Mouse (Mus musculus): ENCODE results near the gene Iqcf5.

Iqcf5 gene

DNA sequence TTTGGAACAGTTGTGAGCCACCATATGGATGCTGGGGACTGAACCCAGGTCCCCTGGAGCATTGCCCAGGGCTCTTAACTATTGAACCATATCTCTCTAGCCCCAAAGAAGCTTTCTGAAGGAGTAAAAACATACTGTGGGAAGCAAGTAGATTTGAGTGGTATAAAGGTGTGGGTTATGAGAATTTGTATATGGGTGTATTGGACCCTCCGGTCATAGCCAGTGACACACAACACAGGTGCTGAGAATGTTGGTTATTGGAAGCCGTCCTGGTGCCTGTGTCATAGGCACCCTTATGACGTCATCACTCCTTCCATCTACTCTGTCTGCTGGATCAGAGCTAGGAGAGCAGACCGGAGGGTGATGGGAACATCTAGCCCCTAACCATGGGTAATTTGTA, at the start of gene Iqcf5:
TSS of gene Iqcf5 (plus strand) at position 301 of the 400 bp plus-strand sequence.
- DNase-seq (ENCODE audit: low spot score) = no peak

DNA sequence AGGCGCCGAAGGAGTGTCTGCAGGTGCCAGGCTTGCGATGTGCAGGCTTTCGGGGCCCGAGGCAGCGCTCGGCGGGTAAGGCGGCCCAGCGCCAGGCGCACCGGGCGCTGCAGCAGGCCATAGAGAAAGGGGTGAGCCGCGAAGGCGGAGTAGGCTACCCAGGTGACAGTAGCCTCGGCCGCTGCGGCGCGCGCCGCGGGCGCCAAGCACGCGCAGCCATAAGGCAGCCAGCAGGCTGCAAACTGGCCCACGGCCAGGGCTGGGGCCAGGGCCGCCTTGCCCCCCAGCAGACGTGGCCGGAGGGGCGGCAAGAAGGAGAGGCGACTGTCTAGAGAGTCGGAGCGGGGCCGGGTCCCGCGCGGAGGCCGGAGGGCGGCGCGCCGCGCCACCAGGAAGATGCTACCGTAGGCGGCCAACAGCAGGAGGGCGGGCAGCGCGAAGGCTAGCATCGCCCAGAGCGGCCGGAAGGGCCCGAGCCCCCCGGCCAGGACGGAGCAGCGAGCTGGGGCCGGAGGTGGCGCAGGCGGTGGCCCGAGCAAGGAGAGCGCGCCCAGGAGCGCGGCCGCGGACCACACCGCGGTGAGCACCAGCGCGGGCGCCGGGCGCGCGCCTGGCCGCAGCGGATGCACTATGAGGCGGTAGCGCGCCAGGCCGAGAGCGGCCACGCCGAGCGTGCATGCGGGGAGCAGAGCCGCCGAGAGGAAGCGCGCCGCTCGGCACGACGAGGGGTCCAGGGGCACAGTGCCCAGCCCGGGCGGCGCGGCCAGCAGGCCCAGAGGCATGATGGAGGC, 49.4 kb upstream of the Iqcf5 start:
- DNase-seq (ENCODE audit: low spot score) = peak; percentile 40

DNA sequence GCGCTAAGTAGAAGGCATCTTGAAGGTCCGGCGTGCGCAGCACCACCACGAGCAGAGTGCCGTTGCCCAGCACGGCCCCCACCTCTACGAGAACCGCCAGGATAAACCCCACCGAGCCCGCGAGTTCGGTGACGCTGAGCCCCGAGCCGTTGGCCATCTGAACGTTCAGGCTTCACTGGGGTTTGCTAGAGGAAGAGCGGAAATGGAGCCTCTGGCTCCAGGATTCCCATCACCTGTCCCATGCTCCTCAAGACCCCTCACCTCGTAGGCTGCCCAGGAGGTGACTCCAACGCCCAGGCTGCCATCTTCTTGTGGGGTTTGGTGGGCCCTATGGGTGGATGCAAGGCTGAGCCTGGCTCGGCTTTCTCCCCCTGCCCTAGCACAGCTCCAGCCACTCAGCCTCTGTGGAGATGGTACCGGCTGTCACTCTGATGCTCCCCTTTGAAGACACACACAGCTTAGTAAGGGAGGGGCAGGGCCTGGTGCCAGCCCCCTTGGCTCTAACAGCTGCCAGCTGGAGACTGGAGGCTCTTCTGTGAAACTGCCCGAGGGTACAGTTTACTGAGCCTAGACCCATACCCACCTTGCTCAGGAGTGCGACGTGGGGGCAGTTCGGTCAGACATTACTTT, 48.7 kb upstream of the Iqcf5 start, which contains the start of gene Gpr62:
TSS of gene Gpr62 (minus strand) at position 368 of the 630 bp plus-strand sequence.
- no peak for DNase-seq (ENCODE audit: low spot score)

GRCm38 (mm10) chr9:106466721-106467120, 47.7 kb upstream of the Iqcf5 start:
- DNase-seq (ENCODE audit: low spot score) = no peak

DNA sequence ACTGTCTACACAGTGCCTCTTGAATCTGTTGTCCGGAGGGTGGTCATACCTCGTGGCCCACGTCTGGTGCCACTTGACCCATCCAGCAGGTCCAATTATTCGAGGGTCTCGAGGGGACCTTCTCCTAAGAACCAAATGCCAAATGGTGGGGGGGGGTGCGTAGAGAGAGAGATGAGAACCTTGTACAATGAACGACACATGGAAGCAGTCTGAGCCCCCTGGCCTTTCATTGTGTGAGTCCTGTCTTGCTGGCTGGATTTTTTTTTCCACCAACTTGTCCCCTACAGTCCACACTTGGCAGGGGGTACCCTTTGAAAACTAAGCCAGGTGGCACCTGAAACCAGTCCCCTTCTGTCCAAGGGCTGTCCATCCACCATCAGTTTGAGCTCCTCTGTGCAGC, 46.6 kb upstream of the Iqcf5 start:
- DNase-seq (ENCODE audit: low spot score) = no peak

- DNase-seq (ENCODE audit: low spot score) = no peak
These were observed 45.1 kb upstream of the Iqcf5 start for GRCm38 (mm10) chr9:106469317-106469716.

GRCm38 (mm10) chr9:106469776-106470175, 44.6 kb upstream of the Iqcf5 start:
- DNase-seq (ENCODE audit: low spot score) = no peak

- no peak for DNase-seq (ENCODE audit: low spot score)
These were observed 43.2 kb upstream of the Iqcf5 start for GRCm38 (mm10) chr9:106470991-106471750.

- no peak for DNase-seq (ENCODE audit: low spot score)
These were observed 42.5 kb upstream of the Iqcf5 start for GRCm38 (mm10) chr9:106471892-106472291.

GRCm38 (mm10) chr9:106472321-106472720, 42.1 kb upstream of the Iqcf5 start:
- no peak for DNase-seq (ENCODE audit: low spot score)

- DNase-seq (ENCODE audit: low spot score) = no peak
These were observed 41.2 kb upstream of the Iqcf5 start for GRCm38 (mm10) chr9:106473081-106473752.

DNA sequence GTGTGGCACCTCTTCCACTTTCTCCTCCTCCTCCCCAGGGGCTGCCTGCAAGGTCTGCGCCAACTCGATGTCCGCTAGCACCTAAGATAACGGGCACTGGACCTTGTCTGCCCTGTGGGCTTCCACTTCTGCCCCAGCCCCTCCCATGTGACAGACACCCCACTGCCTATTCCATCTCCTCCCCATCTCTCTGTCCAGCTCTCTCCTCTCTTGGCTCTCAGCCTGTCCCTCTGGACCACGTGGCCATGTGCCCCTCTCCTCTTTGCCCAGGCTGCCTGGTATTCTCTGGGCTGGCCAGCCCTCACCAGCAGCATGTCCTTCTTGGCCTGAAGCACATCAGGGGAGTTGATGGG, 40.6 kb upstream of the Iqcf5 start:
- no peak for DNase-seq (ENCODE audit: low spot score)

- DNase-seq (ENCODE audit: low spot score) = peak; percentile 56
These were observed 39.9 kb upstream of the Iqcf5 start for GRCm38 (mm10) chr9:106474456-106474855.

DNA sequence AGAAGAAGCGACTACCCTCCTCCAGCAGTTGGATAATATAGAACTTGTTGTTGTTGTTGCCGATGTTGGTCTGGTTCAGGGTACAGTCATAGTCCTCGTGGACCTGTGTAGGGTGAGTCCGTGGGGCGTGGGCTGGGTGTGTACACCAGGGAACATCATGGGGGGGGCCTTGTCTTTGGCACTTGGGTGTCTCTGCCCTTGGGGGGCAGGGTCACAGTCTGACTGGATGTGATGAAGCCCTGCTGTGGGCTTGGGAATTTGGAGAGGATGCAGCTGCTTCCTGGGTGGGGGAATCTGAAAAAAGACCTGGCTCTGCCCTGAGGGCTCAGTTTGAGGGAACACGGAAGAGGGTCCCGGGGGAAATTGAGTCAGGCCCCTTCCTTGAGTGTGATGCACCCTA, 39.3 kb upstream of the Iqcf5 start:
- peak; percentile 1 for DNase-seq (ENCODE audit: low spot score)

GRCm38 (mm10) chr9:106475663-106476001, 38.7 kb upstream of the Iqcf5 start, which contains the start of gene Rrp9:
Gene Rrp9 (plus strand): TSS chr9:106475963.
- no peak for DNase-seq (ENCODE audit: low spot score)

GRCm38 (mm10) chr9:106476002-106476923, 38.1 kb upstream of the Iqcf5 start:
- DNase-seq (ENCODE audit: low spot score) = peak; percentile 67

DNA sequence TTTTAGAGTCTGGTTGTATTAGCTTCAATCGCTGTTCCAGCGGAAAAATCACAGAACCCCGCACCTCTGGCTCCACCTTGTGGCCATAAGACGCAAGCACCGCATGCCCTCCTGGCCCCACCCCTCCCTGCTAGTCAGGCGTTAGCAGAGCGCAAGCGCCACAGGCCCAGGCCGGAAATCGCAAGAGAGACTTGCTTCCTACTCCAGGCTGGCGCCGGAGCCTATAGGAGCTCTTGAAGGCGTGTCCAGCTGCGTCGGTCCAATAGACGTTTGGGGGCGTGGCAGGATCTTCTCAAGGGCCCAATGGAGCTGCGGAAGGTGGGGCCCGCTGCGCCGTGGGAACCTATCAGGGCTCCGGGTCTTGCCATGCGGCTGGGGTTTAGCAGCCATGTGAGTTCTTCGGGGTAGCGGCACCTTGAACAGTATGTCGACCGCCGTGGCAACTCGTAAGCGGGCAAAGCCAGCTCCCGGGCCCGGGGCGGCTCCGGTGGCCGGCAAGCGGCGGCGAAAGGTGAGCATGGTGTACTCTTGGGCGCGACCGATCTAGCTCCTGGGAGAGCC, 37.4 kb upstream of the Iqcf5 start, which contains the start of gene Parp3:
TSS of gene Parp3 (minus strand) at position 26 of the 561 bp plus-strand sequence.
- peak; percentile 100 for DNase-seq (ENCODE audit: low spot score)

DNA sequence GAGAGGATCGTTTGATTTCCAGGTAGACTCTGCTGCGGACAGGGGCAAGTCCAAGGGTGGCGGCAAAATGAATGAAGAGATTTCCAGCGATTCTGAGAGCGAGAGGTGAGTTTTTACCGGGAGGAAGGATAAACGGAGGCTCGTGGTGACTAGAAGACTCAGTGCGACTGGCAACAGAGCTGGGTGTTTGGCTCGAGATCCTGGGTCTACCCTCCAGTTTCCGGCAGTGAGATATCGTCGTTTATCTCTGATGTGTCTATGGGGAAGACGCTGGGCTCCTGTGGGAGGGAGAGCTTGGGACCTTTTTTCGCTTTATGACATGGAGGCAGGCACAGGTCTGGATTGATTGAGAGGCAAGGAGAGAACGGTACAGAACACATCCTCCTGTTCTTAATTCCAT, 36.7 kb upstream of the Iqcf5 start:
- DNase-seq (ENCODE audit: low spot score) = no peak

DNA sequence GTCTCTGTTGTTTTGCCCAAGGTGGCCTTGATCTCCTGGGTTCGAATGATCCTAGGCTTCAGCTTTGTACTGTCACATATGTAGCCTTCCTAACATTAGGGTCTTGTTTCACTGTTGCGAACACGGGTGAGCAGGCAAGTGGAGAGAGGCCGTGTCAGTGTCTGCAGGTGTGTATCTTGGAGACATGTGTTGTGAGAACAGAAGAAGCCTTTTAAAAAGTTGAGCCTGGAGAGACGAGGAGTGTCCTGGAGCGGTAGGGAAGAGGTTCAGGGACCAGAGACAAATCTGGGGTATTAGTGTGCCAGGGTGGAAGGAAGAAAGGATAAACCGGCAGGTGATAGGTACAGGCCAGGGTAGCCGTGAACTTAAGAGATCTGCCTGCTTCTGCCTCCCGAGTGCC, 36.3 kb upstream of the Iqcf5 start:
- no peak for DNase-seq (ENCODE audit: low spot score)

GRCm38 (mm10) chr9:106480541-106480940, 33.8 kb upstream of the Iqcf5 start:
- no peak for DNase-seq (ENCODE audit: low spot score)

DNA sequence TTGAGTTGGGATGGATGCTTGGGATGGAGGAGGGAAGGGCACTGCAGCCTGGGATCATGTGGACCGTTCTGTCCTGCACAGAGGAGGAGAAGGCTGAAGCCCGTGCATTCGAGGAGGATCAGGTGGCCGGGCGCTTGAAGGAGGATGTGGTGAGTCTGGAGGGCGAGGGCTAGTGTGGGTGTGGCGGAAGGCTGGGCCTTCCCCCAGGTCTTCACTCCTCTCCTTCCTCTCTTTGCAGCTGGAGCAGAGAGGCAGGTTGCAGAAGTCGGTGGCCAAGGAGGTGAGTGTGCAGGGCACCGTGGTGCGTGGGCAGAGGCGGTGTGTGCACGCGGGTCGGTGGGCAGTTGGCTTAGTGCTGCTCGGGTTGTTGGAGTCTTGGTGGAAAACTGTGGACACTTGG, 33.3 kb upstream of the Iqcf5 start:
- no peak for DNase-seq (ENCODE audit: low spot score)

Data from T-cell, adult 2 months (primary cell).